Mouse (Mus musculus): ENCODE measurements at regions not wholly inside any gene's neighbourhood (a gene's known extent, or its start where the extent isn't known, plus 50 kb on each side); places are given as distances from the start of the nearest gene placed in this dataset.

DNA sequence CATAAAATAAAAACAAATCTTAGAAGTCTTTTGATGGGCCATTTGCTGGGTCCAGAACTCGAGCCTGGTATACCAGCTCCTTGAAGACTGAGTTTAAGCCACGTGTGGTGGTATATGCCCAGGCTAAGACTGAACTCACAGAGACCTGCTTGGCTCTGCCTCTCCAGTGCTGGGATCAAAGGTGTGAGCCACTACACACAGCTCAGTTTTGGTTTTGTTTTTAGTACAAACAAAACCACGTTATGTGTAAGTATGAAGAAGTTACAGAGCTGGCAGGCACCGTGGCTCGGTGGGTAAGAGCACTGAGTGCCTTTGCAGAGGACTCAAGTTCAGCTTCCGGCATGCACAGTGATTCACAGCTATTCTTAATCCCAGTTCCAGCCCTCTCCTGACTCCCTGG is 75.6 kb downstream of the Wdr5 start:
- DNase-seq = no peak

DNA sequence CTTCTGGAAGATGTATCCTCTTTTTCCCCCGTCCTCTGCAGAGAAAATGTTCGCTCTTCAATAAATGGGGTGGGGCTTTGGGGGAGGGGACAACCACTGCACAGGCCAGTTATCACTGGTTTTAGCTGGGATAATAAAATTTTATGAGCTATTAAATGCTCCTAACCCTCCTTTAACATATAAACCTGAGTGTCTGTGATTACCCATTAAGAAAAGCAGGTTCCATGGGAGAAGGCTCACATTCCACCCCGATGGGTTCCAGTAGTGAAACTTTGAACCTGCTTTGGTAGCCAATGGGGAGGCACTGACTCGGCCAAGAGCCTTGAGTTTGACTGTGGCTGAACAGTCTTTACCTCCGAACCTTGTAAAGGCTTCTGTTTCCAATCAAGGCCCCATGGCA is 76.7 kb downstream of the Wdr5 start:
- no peak for DNase-seq

DNA sequence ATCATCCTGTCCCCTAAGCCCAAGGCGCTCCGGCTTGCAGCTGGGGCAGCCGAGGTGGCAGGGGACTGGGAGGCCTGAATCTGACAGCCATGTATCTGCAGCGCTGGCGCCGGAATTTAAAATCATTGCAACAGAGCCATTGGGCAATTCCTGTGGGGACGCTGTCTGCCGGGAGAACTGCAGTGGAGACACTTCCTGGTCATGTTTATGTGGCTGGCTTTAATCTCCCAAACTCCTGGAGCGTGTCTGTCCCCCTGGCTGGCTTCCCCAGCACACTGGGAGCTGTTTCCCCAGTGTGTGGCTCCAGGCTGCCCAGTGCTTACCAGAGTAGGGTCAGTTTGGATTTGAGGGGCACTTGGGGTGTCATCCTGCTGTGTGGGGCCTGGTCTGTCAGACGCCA is 78.4 kb downstream of the Wdr5 start:
- DNase-seq = peak; percentile 71 to 74

DNA sequence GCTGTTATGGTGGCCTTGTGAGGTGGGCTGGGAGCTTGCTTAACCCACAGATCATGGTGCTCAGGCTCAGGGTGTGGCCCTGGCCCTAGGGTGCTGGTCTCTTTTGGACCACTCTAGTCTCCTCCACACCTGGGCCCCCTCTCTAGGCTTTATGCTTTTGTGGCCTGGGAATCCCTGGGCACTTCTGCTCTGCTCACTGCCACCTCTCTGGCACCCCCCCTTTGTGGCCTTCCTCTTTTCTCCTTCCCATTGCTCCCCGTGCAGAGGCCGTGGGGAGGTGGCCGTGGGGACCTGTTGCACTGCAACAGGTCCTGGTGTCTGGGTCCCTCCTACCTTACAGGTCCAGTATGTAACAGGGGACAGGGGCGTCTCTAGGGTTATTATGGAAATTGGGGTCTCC is 80.3 kb downstream of the Wdr5 start:
- DNase-seq = no peak

DNA sequence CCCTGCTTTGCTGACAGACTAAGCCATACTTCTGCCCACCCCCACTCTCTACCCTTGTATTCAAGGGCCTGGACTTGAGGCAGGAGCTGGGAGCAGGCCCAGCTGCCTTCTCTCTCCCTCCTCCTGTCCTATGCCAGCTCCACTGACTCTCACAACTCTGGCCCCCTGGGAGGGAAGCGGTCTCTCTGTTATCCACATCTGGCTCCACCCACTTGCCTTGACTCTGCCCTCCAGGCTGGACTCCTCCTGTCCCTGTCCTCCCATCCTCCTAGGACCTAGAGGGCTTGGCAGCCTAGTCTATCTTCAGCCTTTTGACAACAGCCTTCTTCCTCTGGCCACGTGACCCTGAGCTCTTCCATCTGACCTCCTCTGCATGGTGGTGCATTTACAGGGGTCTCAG is 80.0 kb upstream of the Rxra start:
- peak; percentile 21 to 61 for DNase-seq

DNA sequence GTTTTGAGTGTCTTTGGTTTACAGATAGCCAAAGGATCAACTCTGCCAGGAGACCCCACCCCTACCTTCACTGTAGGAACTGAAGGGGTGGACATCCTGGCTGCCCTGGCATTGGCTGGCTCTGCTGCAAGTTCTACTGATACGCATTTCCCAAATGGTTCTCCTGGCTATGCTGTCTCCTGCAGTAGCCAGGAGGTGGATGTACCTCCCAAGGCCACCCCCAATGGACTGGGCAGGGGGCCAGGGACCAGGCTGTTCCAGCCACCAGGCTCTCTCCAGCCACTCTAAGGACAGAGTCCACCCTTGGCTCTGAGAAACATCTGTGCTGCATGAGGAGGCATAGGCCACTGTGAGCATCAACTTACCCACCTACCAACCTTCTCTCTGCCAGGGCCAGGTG is 79.3 kb upstream of the Rxra start:
- DNase-seq = peak; percentile 64 to 91

DNA sequence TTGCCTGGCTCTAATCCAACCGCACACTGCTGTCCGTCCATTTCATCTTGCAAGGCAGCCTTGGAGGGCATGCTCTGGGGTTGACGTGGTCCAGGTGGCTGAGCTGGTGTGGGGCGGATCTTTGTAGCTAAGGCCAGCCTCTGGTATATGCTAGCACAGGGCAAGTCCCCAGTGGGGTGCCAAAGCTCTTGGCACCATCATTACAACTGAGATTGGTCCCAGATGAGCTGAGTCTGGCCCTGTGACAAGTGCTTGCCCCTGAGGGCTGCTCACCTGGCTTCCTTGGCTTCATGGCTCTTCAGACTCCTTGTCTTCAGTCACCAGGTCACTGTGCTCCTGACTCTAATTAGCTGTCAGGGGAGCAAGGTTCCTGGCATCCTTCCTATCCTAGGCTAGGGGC is 78.3 kb upstream of the Rxra start:
- DNase-seq = peak in 1 of 2 experiments; percentile 33

DNA sequence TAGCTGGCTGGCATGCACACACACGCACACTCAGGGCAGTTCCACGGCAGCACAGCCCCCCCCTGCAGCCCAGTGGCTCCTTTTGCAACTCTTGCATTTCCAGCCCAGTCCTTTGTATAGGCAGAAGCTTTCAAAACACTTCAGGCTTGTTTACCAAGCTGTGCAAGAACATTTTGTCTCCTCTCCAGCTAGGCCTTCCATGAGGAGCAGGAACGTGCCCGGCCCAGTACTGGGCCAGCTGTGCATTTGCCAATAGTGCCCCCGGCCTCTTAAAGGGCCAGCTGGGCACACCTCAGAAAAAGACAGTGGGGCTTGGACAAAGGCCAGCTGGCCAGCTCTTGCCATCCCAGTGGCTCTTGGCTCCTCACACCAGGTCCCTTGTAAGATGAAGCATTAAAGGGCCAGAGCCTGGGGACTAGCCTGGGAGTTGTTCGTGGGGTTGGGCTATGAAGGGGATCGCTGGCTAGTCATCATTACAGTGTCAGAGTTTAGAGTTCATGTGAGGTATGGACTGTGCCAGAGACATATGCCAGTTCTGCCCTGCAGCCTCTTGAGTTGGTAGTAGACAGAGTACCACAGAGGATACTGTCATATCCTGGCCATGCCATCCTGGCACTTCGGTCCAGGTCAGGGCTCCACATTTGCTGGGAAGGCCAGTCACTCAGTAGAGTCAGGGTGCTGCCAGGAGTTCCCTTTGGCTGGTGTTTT is 77.0 kb upstream of the Rxra start:
- DNase-seq = peak; percentile 27 to 58

DNA sequence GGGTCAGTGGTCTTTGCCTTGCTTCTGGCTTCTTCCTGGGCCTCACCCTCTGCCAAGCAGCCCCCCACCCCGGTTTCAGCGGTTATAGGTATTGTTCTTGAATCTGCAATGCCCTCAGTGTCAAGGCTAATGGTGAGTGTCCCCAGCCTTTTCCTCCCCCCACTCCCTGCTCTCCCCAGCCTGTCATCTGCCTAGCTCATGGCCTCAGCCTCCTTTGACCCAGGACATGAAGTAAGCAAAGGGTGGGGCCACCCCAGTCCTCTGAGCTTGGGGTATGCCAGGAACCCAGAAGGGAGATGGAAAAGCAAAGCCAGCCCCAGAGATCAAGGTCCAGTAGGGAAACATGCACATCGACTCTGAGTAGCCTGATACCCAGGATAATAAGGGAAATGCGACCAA is 76.5 kb upstream of the Rxra start:
- peak in 1 of 2 experiments; percentile 15 for DNase-seq

DNA sequence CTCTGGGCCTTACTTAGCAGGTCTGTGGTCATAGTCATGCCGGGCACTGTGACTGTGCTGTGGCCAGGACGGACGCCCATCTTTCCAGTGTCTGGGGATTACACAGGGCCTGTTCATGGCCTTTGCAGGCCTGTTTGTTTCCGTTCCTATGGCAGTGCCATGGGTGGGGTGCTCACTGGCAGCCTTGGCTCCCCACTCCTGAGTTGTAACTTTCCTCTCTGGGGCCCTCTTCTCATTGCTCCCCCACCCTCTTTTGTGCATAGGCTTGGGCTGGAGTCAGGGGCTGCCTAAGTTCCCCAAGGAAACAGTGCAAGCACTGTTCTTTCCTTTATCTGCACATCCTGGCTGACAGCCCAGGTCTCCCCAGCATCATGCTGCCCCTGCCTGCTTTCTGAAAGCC is 72.9 kb upstream of the Rxra start:
- no peak for DNase-seq

DNA sequence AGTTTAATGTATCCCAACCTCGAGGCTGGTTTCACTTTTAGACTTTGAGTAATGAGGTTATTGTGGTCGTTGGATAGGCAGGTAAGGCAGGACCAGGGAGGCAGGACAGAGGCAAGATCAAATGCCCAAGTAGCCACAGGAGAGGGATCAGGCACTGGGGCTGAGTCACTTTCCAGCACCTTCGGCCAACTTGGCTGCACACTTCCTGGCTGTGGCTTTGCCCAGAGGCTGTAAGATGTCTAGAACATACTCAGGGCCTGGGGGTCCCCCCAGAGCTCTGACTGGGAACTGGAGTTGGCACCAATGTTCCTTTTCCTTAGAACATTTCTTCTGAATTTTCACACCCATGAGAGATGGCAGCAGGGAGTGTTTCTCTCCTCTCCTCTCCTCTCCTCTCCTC is 71.7 kb upstream of the Rxra start:
- DNase-seq = peak; percentile 23 to 26

DNA sequence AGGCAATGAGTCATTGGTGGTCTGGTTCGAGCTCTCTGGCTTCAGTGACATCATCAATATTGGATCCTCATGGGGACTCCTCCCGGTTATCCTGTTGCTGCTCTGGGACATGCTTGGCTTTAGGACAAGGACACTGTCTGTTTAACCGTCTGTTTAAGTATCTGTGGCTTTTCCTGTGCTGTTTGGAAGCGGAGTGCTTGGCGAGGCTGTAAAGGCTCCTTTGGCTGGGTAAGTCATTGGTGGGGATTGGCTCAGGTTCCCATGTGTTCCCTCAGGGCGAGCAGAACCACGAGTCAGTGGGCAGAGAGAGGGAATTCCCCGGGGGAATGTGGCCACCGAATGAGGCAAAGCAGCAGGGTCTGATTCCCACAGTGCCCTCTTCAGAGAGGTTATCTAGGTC is 69.4 kb upstream of the Rxra start:
- no peak for DNase-seq

DNA sequence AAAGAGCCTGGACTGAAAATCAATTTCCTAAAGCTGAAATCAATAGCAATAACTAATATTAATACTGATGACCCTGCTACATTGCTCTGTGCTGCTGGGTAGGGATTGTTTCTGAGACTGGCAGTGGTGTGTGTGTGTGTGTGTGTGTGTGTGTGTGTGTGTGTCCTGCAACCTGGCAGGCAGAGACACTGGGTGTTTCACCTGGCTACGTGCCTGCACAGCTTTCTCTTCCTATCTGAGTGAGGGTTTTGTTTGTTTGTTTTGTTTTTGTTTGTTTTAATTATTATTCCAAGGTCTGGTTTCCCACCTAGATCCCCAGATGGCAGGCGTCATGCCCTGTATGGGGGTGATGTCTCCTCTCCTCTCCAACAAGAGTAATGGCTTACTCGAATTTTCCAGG is 54.5 kb upstream of the Rxra start:
- no peak for DNase-seq

DNA sequence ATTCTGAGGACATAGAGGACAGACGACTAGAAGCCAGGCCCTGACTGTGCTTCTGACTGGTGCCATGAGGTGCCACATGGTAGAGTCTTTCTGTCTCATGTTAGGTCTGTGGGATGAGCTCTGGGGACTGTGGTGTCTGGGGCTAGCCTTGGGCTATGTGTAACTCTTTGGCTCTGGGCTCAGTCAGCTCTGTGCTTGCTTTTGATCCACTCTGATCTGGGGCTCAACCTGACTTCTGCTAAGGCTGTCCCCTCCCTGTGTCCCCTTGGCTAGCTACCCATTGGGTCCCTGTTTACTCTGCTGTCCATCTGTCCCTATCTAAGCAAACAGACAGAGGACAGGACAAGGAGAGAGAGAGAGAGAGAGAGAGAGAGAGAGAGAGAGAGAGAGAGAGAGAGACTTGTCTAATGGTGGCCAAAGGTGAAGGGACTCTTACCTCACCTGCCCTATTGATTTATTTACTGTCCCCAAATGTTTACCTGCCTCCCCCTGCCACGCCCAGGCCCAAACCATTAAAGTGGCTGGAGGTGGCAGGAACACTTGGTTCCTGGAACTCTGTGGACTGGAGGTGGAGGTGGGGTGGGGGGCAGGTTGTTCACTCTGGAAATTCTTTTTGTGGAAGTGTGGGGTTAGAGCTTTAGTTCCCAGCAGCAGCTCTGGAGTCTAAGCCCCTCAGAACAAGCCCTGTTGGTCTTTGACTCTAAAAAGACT is 51.4 kb upstream of the Rxra start:
- DNase-seq = no peak

Data from adrenal gland, postnatal 36 days (tissue).